Mouse (Mus musculus) urinary bladder, adult 18-20 months (tissue): ENCODE results near the gene Btbd9.

Experiments
- DNase-seq, 2 experiments: peaks; one replicate each; pipeline ENCODE4 v3.0.0; 2022; ENCODE audit warnings: low spot score in 2 of 2, mixed read lengths in 2 of 2

Btbd9 gene

GRCm38 (mm10) chr17:30484446-30485066, 91.7 kb downstream of the Btbd9 start:
- DNase-seq, result no peak

GRCm38 (mm10) chr17:30481766-30482165, 94.5 kb downstream of the Btbd9 start:
- no peak for DNase-seq

DNA sequence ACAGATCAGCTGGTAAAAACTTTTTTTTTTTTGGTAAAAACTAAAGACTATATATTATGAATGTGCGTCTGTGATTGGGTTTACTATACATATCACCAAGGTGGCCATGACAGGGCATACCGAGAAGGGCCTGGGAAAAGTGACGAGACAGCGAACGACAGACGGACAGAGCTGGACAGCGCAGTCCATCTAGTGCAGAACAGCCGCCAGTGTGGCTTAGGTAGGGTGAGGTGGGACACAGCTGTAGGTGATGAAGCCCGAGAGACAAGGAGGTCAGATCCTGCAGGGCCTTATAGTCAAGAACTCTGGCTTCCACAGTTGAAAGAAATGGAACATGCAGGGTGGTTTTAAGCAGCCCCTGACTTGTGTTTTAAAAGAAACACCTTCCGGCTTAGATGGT, 94.9 kb downstream of the Btbd9 start:
- no peak for DNase-seq

DNA sequence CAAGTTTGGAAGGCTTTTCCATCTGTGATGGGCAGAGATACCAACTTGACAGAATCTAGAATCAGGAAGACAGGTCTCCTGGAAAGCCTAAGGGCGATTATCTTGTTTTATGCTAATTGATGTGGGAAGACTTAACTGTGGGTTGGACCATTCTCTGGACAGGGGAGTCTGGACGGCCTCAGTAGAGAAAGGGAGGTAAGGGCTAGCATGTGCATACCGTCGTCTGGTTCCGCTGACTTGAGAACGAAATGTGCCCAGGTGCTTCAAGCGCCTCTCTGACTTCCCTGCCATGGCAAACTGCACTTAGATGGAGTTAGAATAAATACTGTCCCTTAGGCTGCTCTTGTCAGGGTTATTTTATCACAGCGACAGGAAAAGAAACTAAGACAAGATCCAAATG, 95.9 kb downstream of the Btbd9 start:
- DNase-seq, result no peak

- DNase-seq, result no peak
Observed at GRCm38 (mm10) chr17:30478181-30478580, 98.1 kb downstream of the Btbd9 start.

DNA sequence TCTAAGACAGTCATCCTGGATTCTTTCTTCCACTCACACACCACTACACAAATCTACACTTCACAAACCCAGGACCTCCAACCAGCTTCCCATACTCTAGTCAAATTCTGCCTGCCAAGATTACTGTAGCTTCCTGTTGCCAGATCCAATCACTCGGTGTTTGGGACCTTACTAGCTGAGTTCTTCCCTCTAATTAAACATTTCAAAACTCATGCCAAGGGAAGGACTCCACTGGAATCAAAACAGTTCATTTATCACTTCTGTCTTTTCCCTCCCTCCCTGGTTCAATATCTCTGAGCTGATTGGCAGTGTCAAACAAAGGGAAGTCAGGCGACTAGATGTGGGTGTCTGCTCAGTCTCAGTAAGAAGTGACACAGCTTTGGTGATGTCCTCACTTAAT, 101.7 kb downstream of the Btbd9 start:
- no peak for DNase-seq

GRCm38 (mm10) chr17:30472776-30473175, 103.5 kb downstream of the Btbd9 start:
- no peak for DNase-seq

- no peak for DNase-seq
Observed at GRCm38 (mm10) chr17:30471512-30471911, 104.8 kb downstream of the Btbd9 start.

GRCm38 (mm10) chr17:30470790-30471189, 105.5 kb downstream of the Btbd9 start:
- no peak for DNase-seq

- DNase-seq, result no peak
Observed at GRCm38 (mm10) chr17:30470286-30470685, 106.0 kb downstream of the Btbd9 start.

- DNase-seq, result no peak
Observed at GRCm38 (mm10) chr17:30469511-30470076, 106.7 kb downstream of the Btbd9 start.

DNA sequence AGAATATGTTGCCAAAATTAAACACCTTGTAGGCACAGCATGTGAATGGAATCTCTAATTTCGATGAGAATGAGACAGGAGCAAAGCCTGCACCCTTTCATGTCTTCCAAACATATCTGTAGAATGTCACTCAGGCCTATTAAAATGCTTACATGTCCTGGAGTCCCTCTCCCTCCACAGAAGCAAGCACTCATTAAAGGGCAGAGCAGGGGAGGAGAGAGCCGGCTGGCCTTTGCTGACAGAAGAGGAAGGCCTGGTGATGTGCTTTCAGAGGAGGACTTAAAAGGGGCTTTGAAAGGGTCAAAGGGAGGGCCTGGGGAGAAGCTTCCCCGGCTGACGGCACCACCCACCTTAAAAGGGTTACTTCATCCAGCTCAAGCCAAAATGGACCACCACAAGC, 107.9 kb downstream of the Btbd9 start:
- DNase-seq, result no peak

- no peak for DNase-seq
Observed at GRCm38 (mm10) chr17:30467566-30468213, 108.6 kb downstream of the Btbd9 start.

- DNase-seq, result no peak
Observed at GRCm38 (mm10) chr17:30465060-30465762, 111.1 kb downstream of the Btbd9 start.

DNA sequence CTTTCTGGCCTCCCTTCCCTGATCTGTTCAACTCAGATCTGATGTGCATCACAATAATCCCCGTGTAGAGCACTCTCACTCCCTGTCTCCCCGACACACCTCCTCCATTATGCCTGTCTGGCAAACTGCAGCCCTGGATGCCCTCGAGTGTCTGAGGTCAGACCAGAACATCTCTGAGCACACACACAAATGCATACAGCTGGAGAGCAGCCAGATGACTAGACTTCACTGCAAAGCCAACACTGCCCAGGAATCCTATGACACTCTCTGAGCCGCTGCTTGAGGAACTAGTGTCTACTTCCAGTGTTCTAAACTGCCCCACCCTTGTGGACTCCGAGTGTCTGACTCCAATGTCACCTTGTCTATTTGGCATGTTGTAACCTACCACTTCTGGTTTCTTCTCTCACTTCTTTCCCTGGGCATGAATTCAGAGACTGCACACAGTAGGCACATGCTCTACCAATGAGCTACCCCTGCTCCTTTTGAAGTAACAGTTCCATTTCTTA, 112.0 kb downstream of the Btbd9 start:
- DNase-seq, result no peak

DNA sequence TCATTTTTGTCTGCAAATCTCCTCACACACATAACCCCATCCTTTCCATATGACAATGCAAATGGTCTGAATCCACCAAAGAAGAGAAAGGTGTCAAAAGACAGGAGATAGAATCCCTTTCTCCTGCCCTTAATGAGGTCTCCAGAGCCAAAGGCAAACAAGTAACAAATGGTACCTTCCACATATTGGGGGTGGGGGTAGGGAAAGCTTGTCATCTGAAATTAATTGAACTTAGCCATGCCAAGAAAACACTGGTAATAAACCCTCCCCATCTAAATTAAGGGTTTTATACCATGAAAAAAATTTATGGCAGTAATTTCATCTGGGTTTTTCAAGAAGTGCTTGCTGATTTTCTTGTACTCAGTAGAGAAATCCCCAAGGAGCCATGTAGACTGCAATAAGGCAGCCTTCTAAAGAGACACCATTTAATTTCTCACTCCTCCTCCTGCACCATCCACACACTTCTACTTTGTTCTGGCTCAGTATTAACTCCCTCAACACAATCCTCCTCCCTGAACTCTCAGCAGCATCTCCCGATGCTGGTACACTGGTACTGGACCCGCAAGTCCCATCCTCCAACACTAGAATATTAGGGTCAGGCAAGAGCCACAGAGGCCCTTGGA, 115.5 kb downstream of the Btbd9 start:
- DNase-seq, result no peak

- DNase-seq, result no peak
Observed at GRCm38 (mm10) chr17:30459706-30460105, 116.6 kb downstream of the Btbd9 start.

DNA sequence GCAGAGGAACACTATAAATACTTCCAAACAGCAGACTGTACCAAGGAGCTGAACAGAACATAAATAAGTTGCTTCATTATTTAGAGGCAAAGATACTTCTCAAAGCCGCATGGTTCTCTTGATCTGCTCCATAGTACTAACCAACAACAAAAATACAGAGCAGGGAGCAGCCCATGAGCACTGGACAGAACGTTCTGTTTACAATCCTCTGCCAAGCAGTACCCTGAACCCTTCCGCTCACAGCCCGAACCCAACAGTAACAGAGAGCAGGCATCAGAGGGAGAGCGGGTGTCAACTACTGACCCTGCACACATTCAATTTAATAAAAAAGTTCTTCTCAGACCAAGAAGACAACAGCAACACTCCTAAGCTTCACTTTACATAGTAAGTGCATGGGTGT, 117.4 kb downstream of the Btbd9 start:
- no peak for DNase-seq

GRCm38 (mm10) chr17:30458301-30458700, 118.0 kb downstream of the Btbd9 start:
- DNase-seq, result peak in 1 of 2 experiments; percentile 33

GRCm38 (mm10) chr17:30457486-30457885, 118.8 kb downstream of the Btbd9 start:
- no peak for DNase-seq

DNA sequence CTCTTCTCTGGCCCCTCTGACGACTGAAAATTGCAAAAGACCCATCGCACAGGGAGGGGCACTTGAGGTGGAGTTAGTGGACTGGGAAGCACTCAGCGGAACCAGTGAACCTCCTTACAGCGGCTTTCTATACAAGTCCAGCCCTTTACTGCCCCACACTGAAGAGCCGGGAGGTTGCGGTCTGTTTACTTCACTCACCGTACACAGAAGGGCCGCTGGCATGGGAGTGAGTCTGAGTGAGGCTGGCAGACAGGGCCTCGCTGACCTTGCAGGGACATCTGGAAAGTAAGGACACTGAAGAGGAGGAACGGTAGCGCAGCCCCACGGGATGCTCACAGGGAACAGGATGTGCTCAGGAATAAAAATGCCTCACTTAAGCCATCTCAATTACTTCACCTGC, 120.0 kb downstream of the Btbd9 start:
- no peak for DNase-seq

DNA sequence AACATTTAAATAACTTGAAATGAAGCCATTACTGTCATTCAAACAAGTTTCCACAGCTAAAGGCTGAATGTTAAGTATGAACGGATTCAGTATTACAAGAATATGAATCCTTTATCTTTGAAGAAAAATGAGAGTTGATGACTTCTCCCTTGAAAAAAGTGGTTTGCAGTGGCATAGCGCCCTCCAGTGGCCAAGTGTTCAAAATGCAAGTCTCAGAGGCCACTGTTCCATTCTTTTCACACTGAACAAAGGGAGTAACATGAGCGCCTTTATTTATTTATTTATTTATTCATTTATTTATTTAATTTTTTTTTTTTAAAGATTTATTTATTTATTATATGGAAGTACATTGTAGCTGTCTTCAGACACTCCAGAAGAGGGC, 121.4 kb downstream of the Btbd9 start:
- DNase-seq, result peak; percentile 44 to 45
